Mouse (Mus musculus) C2C12 (cell line): ENCODE data around the gene Immp1l.

Source experiments
- CTCF ChIP-seq: IDR thresholded peaks from one replicate; pipeline ENCODE4 v1.5.1; 2011; ENCODE audit not compliant: control insufficient read depth, insufficient read depth, insufficient read length
- MAX ChIP-seq: IDR thresholded peaks from one replicate; pipeline ENCODE4 v1.6.1; 2011; ENCODE audit warnings: mild to moderate bottlenecking, control low read depth

DNA sequence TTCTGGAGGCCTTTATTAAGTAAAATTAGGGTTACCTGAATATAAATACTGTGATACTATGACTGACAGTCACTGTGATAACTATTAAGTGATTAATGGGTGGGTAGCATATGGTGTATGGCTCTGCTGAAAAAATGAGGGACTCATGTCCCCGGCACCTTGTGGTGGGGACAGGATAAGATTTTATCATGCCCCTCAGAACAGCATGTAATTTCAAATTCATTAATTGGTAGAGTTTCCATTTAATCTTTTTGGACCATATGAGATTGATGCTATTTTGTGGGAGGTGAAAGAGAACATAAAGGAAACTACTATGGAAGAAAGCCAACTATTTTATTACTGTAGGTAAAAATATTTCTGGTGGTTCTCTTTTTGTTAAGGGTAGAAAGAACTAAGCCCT is 31.0 kb upstream of the Immp1l start:
- TF ChIP-seq CTCF = no peak
- TF ChIP-seq MAX = no peak
